Mouse (Mus musculus): ENCODE results near the gene Chchd10.

Gene Chchd10

DNA sequence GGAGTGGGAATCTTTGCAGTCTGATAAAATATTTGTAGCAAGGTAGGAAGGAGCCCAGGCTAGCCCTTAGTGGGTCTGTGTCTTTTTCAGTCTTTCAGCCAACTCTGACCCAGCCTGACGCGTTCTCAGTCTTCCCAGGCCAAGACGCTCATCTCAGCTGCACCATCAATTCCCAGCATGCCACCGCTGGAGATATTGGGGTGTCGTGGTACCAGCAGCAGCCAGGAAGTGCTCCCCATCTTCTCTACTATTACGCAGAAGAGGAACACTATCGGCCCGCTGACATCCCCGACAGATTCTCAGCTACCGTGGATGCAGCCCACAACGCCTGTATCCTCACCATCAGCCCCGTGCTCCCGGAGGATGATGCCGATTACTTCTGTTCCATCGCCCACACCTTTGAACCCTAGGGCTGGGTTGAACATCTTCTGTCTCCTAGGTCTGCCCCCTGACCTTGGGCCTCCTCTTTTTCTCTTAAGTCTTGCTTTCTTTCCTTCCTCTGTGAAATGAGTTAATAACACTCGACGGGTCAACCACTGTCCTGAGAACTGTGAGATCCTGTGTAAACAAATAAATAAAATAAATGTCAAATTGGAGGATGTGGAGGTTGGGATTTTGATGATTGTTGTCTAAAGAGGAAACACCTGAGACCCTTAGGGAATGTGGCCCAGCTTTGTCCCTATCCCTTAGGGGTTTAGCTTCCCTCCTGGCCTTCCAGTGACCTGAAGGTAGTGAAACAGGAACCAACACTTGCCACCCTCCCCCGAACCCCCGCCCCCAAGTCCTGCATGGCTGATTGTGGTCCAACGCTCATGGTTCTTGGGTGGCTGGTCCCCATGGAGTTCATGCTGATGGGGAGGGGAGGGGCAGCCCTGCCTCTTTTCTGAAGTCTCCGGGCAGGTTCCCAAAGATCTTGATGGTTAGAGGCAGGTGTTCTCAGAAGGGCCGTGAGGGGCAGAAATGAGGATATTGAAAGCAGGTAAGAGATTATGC lies 16.4 kb downstream of the Chchd10 start:
- no peak for DNase-seq (ENCODE audit: low spot score in 2 of 2)

DNA sequence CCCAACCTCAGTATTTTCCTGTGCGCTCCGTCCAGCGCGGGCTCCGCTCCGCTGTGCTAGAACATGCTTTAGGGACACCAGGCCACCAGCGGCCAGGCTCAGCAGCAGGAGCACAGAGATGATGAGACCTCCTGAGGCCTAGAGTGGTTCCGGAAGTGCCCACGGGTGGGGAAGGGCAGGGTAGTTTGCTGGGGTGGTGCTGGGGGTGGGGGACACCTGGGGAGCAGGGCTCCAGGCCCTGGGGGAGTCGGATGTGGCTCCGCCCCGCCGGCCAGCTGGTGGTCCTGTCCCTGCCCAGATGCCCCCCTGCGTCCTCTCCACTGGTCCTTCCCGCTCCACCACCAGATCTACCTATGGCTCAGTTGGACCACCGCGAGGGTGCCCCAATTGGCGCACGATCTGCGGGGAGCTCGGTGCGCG lies 17.9 kb downstream of the Chchd10 start:
- DNase-seq (ENCODE audit: low spot score in 2 of 2): no peak

DNA sequence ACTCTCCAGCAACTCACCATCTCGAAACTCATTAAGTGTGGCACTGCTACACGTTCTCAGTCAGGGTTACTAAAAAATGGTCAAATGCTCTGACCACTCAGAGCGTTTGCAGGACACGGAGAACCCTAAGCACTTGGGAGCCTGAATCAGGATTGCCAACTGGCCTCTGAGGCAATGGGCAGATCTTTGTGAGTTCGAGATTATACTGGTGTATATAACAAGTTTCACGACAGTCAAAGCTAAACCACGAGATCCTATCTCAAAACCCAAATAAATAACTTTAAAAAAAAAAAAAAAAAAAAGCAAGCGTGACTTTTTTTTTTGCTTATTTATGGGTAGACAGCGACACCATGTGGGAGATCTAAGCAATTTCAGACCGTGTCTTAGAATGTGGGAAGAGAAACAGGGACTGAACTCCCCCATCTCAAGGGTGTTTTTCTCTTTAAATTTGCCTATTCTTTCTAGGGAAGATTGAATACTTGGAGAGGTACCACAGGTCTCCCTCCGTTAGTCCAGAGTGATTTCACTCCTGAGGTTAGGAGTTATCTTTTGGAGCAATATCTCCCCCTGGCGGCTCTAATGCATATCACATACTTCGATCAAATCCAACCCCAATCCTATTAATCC lies 18.6 kb downstream of the Chchd10 start:
- no peak for DNase-seq (ENCODE audit: low spot score in 2 of 2)

DNA sequence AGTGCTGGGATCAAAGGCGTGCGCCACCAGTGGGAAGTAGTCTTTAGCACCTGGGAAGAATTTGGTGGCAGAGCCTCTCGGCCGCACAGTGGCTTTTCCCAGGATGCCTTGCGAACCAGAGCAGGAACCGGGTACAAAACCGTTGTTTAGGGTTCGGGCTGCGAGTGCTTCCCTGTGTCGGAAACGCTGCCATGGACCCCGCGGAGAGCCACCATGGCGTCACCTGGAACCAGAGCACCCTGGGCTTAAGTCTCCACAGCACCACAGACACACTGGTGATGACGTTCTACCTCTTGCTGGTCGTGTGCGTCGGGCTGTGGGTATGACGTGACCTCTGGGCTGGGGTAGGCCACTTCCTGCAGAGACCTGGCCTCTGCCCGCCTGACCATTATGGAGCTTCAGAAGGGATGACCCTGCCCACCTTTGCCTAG lies 21.5 kb downstream of the Chchd10 start, which contains the start of gene Gm5134:
TSS of gene Gm5134 (plus strand) at position 134 of the 431 bp plus-strand sequence.
- DNase-seq (ENCODE audit: low spot score in 2 of 2): no peak

DNA sequence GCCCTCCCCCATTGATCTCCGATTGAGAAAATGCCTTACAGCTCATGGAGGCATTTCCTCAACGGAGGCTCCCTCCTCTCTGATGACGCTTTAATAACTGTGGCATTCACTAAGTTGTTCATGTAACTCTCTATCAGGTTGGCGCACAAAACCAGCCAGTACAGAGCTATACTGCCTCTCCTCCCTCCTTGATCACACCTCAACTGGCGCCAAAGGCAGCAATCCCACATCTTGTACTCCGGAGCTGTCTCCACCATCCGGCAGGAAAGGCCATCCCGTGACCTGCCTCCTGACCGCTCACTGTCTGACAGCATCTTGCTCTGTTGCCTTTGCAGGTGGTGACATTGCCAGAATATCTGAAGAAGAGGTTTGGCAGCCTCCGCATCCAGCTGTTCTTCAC lies 40.9 kb downstream of the Chchd10 start:
- DNase-seq (ENCODE audit: low spot score in 2 of 2): no peak

DNA sequence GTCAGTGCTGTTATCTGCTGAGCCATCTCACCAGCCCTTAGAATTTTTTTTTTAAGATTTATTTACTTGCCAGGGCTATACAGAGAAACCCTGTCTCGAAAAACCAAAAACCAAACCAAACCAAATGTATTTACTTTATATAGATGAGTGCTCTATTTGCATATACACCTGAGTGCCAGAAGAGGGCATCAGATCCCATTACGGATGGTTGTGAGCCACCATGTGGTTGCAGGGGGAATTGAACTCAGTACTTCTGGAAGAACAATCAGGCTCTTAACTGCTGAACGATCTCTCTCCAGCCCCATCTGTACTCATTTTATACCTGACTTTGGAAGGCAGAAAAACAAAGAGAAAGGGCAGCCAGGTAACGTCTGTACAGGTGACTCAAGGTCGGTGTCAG lies 42.3 kb downstream of the Chchd10 start:
- DNase-seq (ENCODE audit: low spot score in 2 of 2): no peak

DNA sequence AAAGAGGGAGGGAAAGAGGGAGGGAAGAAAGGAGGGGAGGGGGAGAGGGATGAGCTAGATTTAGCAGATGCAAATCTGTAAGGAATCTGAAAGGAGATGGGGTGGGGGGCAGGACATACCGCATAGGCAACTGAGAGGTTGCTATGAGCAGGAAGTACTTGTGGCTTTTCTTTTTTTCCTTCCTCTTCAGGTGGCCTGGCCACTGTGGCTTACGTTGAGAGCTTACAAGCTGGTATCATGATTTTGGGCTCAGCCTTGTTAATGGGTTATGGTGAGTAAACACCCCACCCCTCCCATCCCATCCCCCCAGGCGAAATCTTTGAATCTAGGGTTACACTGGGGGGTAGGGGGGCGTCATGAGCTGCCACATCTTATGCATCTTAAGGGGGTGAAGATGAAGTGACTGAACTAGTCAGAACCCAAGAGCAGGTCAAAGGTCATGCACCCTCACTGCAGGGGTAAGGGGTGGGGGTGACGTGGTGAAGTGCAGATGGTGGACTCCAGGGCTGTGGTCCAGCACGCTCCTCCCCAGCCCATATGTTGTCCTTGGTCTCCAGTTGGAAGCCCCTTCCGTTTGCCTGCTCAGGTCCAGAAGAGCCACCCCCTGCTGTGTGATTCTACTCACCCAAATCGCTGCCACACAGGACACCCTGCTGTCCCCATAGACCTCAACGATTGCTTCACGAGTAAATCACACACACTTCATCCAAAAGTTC lies 45.3 kb downstream of the Chchd10 start:
- no peak for DNase-seq (ENCODE audit: low spot score in 2 of 2)

DNA sequence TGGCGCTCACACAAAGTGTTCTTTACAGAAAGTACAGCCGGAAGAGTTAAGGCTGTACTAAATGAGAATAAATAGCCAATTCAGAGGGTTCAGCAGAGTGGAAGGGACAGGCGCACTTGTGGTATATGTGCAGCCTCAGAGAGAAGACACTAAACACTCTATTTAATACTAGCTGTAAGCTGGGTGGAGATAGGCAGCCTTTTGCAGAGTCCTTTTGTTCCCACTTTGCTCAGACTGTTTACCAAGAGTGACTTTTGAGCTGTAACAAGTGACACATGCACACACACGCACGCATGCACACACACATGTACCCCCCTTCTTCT lies 45.9 kb downstream of the Chchd10 start:
- no peak for DNase-seq (ENCODE audit: low spot score in 2 of 2)

DNA sequence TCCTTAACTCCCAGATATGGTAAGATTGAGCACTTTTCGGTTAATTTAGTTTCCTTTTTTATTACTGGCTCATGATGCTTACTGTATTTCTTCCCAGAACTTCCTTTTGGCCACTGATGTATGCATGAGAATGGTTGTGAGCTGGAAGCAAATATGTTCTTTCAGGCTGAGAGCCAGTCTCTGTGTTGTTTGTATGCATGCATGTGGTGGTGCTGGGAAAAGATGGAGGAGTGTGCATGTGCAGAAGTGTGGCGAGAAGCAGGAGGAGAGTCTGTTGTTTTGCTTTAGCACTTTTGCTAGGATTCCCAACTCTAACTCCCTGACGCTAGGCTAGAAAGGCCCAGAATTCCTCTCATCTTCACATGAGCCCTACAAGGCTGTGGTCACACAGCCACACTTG lies 46.5 kb downstream of the Chchd10 start:
- no peak for DNase-seq (ENCODE audit: low spot score in 2 of 2)

Measured in urinary bladder, adult 18-20 months (tissue).